Mouse (Mus musculus): ENCODE measurements at regions not wholly inside any gene's neighbourhood (a gene's known extent, or its start where the extent isn't known, plus 50 kb on each side); places are given as distances from the start of the nearest gene placed in this dataset.

- no peaks in the 10 kb centered on the region for H3K27me3 ChIP-seq (ENCODE audit: insufficient read depth, low read length)
- H3K4me3 ChIP-seq (ENCODE audit: low read depth, low read length), result peak overlapping the region; percentile 88
- ATAC-seq (ENCODE audit: low FRiP score), result peak; percentile 83
- under 1% methylated on average over 46 of the region's 94 CpGs for WGBS
- peak; percentile 26 for DNase-seq (ENCODE audit: low spot score)
- H3K27ac ChIP-seq (ENCODE audit: low read depth, low read length), result peak overlapping the region; percentile 92
- H3K36me3 ChIP-seq (ENCODE audit: insufficient read depth, low read length), result no peaks in the 10 kb centered on the region
- no peaks in the 10 kb centered on the region for H3K9me3 ChIP-seq (ENCODE audit: low read length)
- H3K4me1 ChIP-seq (ENCODE audit: insufficient read depth, low read length), result peaks cover 11% of the 10 kb centered on the region
- H3K4me2 ChIP-seq (ENCODE audit: low read depth, low read length, poor library complexity, severe bottlenecking), result peak overlapping the region; percentile 78
- no peak for TF ChIP-seq CTCF (IDR thresholded peaks at IDR 0.05)
- H3K9ac ChIP-seq (replicated peaks; ENCODE audit: low read length, poor library complexity, severe bottlenecking), result peak overlapping the region; percentile 98
Measured at GRCm38 (mm10) chr9:32032521-32033185, 83.3 kb upstream of the Arhgap32 start.

GRCm38 (mm10) chr9:32033937-32034336, 82.0 kb upstream of the Arhgap32 start:
- 9% methylated on average over 6 of the region's 6 CpGs for WGBS
- H3K27ac ChIP-seq (ENCODE audit: low read depth, low read length), result no peak overlapping the region
- H3K4me1 ChIP-seq (ENCODE audit: insufficient read depth, low read length), result peaks cover 11% of the 10 kb centered on the region
- TF ChIP-seq CTCF (IDR thresholded peaks at IDR 0.05), result no peak
- ATAC-seq (ENCODE audit: low FRiP score) (no peak), DNase-seq (ENCODE audit: low spot score) (no peak)
- no peaks in the 10 kb centered on the region for H3K27me3 ChIP-seq (ENCODE audit: insufficient read depth, low read length)
- peak overlapping the region; percentile 78 for H3K4me2 ChIP-seq (ENCODE audit: low read depth, low read length, poor library complexity, severe bottlenecking)
- H3K9me3 ChIP-seq (ENCODE audit: low read length), result no peaks in the 10 kb centered on the region
- peak overlapping the region; percentile 88 for H3K4me3 ChIP-seq (ENCODE audit: low read depth, low read length)
- no peaks in the 10 kb centered on the region for H3K36me3 ChIP-seq (ENCODE audit: insufficient read depth, low read length)
- H3K9ac ChIP-seq (replicated peaks; ENCODE audit: low read length, poor library complexity, severe bottlenecking), result 0 out of 2 replicates have a peak overlapping the region, but pooled peaks have one; percentile 98

GRCm38 (mm10) chr9:32039999-32040398, 75.9 kb upstream of the Arhgap32 start:
- 95% methylated on average over 2 of the region's 2 CpGs for WGBS
- no peak overlapping the region for H3K4me3 ChIP-seq (ENCODE audit: low read depth, low read length)
- no peak overlapping the region for H3K9ac ChIP-seq (replicated peaks; ENCODE audit: low read length, poor library complexity, severe bottlenecking)
- H3K36me3 ChIP-seq (ENCODE audit: insufficient read depth, low read length), result no peaks in the 10 kb centered on the region
- no peaks in the 10 kb centered on the region for H3K9me3 ChIP-seq (ENCODE audit: low read length)
- no peak overlapping the region for H3K4me2 ChIP-seq (ENCODE audit: low read depth, low read length, poor library complexity, severe bottlenecking)
- no peak overlapping the region for H3K27ac ChIP-seq (ENCODE audit: low read depth, low read length)
- no peaks in the 10 kb centered on the region for H3K27me3 ChIP-seq (ENCODE audit: insufficient read depth, low read length)
- DNase-seq (ENCODE audit: low spot score), result no peak
- no peak for TF ChIP-seq CTCF (IDR thresholded peaks at IDR 0.05)
- H3K4me1 ChIP-seq (ENCODE audit: insufficient read depth, low read length), result 0 out of 2 replicates have a peak, but pooled peaks cover 2% of the 10 kb centered on the region
- ATAC-seq (ENCODE audit: low FRiP score), result no peak

DNA sequence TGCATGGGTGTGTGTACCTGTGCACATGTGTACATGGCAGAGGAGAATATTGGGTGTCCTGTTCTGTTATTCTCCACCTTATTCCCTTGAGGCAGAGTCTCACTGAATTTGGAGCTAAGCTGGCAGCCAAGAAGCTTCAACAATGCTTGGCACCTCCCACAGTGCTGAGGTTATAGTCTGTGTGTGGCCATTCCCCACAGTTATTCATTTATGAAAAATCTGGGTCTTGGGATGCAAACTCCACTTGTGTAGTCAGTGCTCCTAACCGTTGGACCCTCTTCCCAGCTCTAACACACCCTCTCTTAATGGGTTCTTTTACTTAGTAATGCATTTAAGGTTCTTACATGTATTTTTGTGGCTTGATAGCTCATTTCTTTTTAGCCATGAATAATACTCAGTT, 72.6 kb upstream of the Arhgap32 start:
- no peak for TF ChIP-seq CTCF (IDR thresholded peaks at IDR 0.05)

DNA sequence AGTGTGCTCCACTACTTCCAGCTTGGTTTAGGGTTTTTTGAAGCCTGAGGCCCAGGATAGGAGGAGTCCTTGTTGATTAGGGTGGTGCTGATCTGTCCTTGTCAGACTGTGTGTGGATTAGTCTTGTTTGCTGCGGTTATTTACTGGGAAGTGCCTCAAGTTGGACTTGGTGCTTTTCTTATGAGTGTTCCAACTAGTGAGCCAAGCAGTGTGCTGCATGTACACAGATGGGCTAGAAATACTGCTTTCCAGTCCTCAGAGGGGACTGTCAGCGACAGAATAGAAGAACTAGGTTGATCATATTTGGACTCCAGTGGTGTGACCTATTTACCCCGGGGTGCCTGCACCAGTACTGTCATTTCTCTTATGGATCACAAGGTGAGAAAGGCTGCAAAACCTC, 69.1 kb upstream of the Arhgap32 start:
- Histone ChIP-seq H3K27me3 (ENCODE audit: insufficient read depth, low read length) (no peaks in the 10 kb centered on the region), H3K4me1 (ENCODE audit: insufficient read depth, low read length) (no peaks in the 10 kb centered on the region), H3K36me3 (ENCODE audit: insufficient read depth, low read length) (no peaks in the 10 kb centered on the region), H3K4me2 (ENCODE audit: low read depth, low read length, poor library complexity, severe bottlenecking) (no peak overlapping the region), H3K27ac (ENCODE audit: low read depth, low read length) (no peak overlapping the region; the same call in 1 of the 2 replicates), H3K4me3 (ENCODE audit: low read depth, low read length) (no peak overlapping the region), H3K9ac (replicated peaks; ENCODE audit: low read length, poor library complexity, severe bottlenecking) (no peak overlapping the region), H3K9me3 (ENCODE audit: low read length) (no peaks in the 10 kb centered on the region)
- WGBS, result 84% methylated on average over 3 of the region's 3 CpGs
- no peak for DNase-seq (ENCODE audit: low spot score)
- no peak for TF ChIP-seq CTCF (IDR thresholded peaks at IDR 0.05)
- no peak for ATAC-seq (ENCODE audit: low FRiP score)

More for the DNA sequence above, 72.6 kb upstream of the Arhgap32 start:
- 76% methylated on average over 1 of the region's 1 CpGs for WGBS
- H3K4me2 ChIP-seq (ENCODE audit: low read depth, low read length, poor library complexity, severe bottlenecking), result no peak overlapping the region
- H3K27me3 ChIP-seq (ENCODE audit: insufficient read depth, low read length), result no peaks in the 10 kb centered on the region
- H3K9me3 ChIP-seq (ENCODE audit: low read length), result no peaks in the 10 kb centered on the region
- DNase-seq (ENCODE audit: low spot score) (no peak), ATAC-seq (ENCODE audit: low FRiP score) (no peak)
- H3K9ac ChIP-seq (replicated peaks; ENCODE audit: low read length, poor library complexity, severe bottlenecking), result no peak overlapping the region
- H3K4me3 ChIP-seq (ENCODE audit: low read depth, low read length), result no peak overlapping the region
- H3K36me3 ChIP-seq (ENCODE audit: insufficient read depth, low read length), result no peaks in the 10 kb centered on the region
- no peak overlapping the region for H3K27ac ChIP-seq (ENCODE audit: low read depth, low read length)
- no peaks in the 10 kb centered on the region for H3K4me1 ChIP-seq (ENCODE audit: insufficient read depth, low read length)

DNA sequence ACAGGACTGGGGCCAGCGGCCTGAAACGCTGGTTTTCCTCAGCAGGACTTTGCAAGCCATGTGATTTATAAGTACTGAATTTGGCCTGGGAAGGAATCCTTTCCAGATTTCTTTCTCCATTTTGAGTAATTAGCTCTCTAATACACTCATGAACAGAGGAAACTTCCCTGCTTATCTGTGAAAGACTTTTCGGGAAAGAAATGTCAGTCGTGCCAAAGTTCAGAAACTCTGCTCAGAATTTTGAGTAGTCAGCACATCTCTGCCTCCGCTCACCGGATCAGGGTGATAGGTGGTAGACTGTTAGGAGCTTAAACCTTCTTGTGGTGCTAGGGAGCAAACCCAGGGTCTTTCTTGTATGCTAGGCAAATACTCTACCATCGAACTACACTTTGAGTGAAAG, 67.0 kb upstream of the Arhgap32 start:
- no peak overlapping the region for H3K4me2 ChIP-seq (ENCODE audit: low read depth, low read length, poor library complexity, severe bottlenecking)
- no peak for TF ChIP-seq CTCF (IDR thresholded peaks at IDR 0.05)
- H3K9ac ChIP-seq (replicated peaks; ENCODE audit: low read length, poor library complexity, severe bottlenecking), result no peak overlapping the region
- H3K9me3 ChIP-seq (ENCODE audit: low read length), result no peaks in the 10 kb centered on the region
- H3K4me3 ChIP-seq (ENCODE audit: low read depth, low read length), result no peak overlapping the region
- H3K27me3 ChIP-seq (ENCODE audit: insufficient read depth, low read length), result no peaks in the 10 kb centered on the region
- WGBS, result 73% methylated on average over 7 of the region's 7 CpGs
- ATAC-seq (ENCODE audit: low FRiP score) (no peak), DNase-seq (ENCODE audit: low spot score) (no peak)
- H3K27ac ChIP-seq (ENCODE audit: low read depth, low read length), result no peak overlapping the region
- no peaks in the 10 kb centered on the region for H3K36me3 ChIP-seq (ENCODE audit: insufficient read depth, low read length)
- H3K4me1 ChIP-seq (ENCODE audit: insufficient read depth, low read length), result no peaks in the 10 kb centered on the region

Data from midbrain, postnatal 0 days (tissue).